Mouse (Mus musculus) megakaryocyte progenitor cell, adult 5-6 weeks (primary cell): ENCODE data around the gene Spdya. TPM values are rescaled to one million over a fixed set of nuclear protein-coding genes. Genes with fewer than 3 reads are reported as not detected.
"Not testable (repeated sequence)": the region's sequence is repeated elsewhere in the genome, so short reads cannot be mapped to it uniquely, and the experiment has no call there.

Source experiments
- ATAC-seq: replicated peaks from 2 replicates; pipeline ENCODE4 v1.8.0; 2016; ENCODE audit warnings: mild to moderate bottlenecking, moderate TSS enrichment, inconsistent platforms; ENCODE audit not compliant: poor library complexity
- total RNA-seq, 2 experiments: library from RNA; stranded (forward) in 1 of 2; stranded (reverse) in 1 of 2; fragments of 157-497, 149-512 nt in 1 of 2; fragments of 200-1000 nt in 1 of 2; gene quantifications; 2 replicates each; pipeline versions ENCODE4 v1.2.3 to v1.2.4; 2015 to 2017

The Spdya gene
- total RNA-seq, 2 experiments from 2014 or later = not detected

GRCm38 (mm10) chr17:71617974-71618373 is 66.1 kb downstream of the Spdya start:
- no peak for ATAC-seq

GRCm38 (mm10) chr17:71631806-71632205 is 79.9 kb downstream of the Spdya start:
- ATAC-seq = no peak

- ATAC-seq = no peak
These were observed 81.5 kb downstream of the Spdya start for GRCm38 (mm10) chr17:71633350-71633749.

GRCm38 (mm10) chr17:71636786-71637185 is 84.9 kb downstream of the Spdya start:
- ATAC-seq = no peak

- ATAC-seq = no peak
These were observed 85.9 kb downstream of the Spdya start for GRCm38 (mm10) chr17:71637750-71638265.

GRCm38 (mm10) chr17:71639056-71639455 is 87.2 kb downstream of the Spdya start:
- not testable (repeated sequence) for ATAC-seq

Other genes with a start within 250 kb of the Spdya start
- 14.6 and 16.3 TPM in 2 replicates for gene Emilin2, start 240.1 kb upstream of the Spdya start, total RNA-seq (2015)
- 20.0 and 23.5 TPM in 2 replicates for gene Emilin2, start 240.1 kb upstream of the Spdya start, total RNA-seq (2017)
- 2.4 and 4.3 TPM in 2 replicates for gene Gm4707, start 92.1 kb upstream of the Spdya start, total RNA-seq (2015)
- gene Gm4707, start 92.1 kb upstream of the Spdya start, total RNA-seq (2017) = 3.0 and 4.0 TPM in 2 replicates
- 162 and 180 TPM in 2 replicates for gene Smchd1, start 76.7 kb upstream of the Spdya start, total RNA-seq (2015)
- gene Smchd1, start 76.7 kb upstream of the Spdya start, total RNA-seq (2017) = 196 and 241 TPM in 2 replicates
- gene Ndc80, start 25.2 kb upstream of the Spdya start, total RNA-seq (2015) = 51.2 and 57.3 TPM in 2 replicates
- gene Ndc80, start 25.2 kb upstream of the Spdya start, total RNA-seq (2017) = 75.0 and 91.7 TPM in 2 replicates
- gene Wdr43, start 63.8 kb downstream of the Spdya start, total RNA-seq (2015) = 127 and 140 TPM in 2 replicates
- gene Wdr43, start 63.8 kb downstream of the Spdya start, total RNA-seq (2017) = 312 and 380 TPM in 2 replicates
- gene Togaram2, start 121.2 kb downstream of the Spdya start, total RNA-seq (2015) = not detected in 2 replicates
- 0.03 TPM in 1 of 2 replicates, not detected in the other for gene Togaram2, start 121.2 kb downstream of the Spdya start, total RNA-seq (2017)
- gene Pcare, start 200.8 kb downstream of the Spdya start, total RNA-seq (2015) = not detected in 2 replicates
- gene Pcare, start 200.8 kb downstream of the Spdya start, total RNA-seq (2017) = not detected in 2 replicates
- 0.89 TPM in 1 of 2 replicates, not detected in the other for gene Clip4, start 216.4 kb downstream of the Spdya start, total RNA-seq (2015)
- gene Clip4, start 216.4 kb downstream of the Spdya start, total RNA-seq (2017) = 0.17 TPM in 1 of 2 replicates, not detected in the other